Mouse (Mus musculus) CD8-positive naive resting alpha-beta T cell, adult 2 months (primary cell): Measurements from ENCODE around the gene Ubqln1.

Source experiments
- DNase-seq, 2 experiments: peaks; one replicate each; pipeline ENCODE4 v3.0.0; 2022; ENCODE audit warnings: low read depth in 2 of 2, low spot score in 2 of 2

Gene Ubqln1

DNA sequence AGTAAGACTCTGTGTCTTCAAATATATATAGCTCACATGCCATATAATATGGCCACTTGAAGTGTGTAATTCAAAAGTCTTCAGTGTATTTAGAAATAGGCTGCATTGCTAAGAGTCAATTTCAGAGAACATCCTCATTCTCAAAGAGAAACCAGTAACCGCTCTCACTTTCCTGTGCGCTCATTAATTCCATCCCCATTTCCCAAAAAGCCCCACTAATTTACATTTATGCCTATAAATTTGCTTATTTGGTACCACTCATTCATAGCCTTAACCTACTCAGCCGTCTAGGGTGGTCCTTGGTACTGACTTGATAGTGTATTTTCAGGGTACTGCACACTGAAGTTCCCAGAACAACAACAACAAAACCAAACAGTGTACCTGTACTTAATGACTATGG lies 13.5 kb downstream of the Ubqln1 start:
- no peak for DNase-seq

DNA sequence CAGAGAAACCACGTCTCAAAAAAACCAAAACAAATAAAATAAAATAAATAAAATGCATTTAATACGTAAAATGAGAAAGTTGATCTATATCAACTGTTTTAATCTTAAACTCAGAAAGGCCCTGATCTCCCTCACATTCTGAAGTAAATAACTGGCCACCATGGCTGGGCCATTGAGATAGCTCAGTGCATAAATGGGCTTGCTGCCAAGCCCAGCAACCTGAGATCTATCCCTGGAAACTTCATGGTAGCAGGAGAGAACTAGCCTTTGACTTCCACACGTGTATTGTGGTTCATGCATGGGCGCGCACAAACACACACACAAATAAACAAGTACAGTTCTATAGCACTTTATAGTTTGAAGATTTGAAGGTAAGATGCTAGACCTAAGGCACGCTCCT lies 14.1 kb downstream of the Ubqln1 start:
- DNase-seq, result no peak

DNA sequence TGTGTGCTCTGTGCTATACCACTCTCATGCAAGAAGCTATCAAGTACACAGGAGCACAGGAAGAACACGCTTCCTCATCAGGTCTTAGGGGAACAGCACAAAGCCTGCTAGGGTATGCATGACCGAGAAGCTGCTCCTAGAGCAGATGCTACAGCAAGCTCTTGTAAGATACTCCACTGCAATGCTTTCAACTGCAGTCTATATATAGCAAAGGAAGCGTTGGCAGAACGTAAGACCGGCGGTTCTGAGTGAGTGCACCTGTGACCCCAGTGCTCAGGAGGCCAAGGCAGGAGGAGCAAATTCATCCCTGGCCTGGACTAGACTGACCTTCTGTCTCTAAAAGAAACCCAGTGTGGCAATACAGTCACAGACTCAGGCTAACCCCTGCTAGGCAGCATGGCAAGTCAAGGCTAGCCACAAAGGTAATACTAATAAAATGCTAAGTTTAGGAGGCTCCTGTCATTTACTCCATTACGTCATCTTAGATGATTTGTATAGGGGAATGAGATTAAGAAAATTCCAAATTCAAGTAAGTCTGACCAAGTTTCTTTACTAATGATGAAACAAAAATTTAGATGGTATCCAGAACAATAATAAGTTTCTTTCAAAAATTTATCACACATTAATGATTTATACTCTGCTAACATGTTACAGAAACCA lies 17.3 kb downstream of the Ubqln1 start:
- DNase-seq, result no peak

DNA sequence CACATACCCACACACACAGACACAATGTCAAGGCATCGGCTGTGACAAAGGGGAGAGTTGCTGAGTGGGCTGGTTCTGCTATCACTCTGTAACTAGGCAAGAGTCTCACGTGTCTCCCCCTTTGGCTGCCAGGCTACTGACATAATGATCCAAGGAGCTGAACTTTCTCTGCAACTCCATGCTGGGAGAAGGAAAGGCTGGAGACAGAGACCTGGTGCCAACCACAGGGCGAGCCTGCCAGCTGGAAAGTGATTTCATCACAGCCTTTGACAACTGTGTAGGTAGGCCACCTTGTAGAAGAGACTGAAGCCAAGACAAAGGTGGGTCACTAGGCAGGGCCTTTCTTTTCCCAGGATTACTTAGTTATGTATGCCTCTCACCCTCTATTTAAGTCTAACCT lies 18.2 kb downstream of the Ubqln1 start:
- DNase-seq, result no peak

DNA sequence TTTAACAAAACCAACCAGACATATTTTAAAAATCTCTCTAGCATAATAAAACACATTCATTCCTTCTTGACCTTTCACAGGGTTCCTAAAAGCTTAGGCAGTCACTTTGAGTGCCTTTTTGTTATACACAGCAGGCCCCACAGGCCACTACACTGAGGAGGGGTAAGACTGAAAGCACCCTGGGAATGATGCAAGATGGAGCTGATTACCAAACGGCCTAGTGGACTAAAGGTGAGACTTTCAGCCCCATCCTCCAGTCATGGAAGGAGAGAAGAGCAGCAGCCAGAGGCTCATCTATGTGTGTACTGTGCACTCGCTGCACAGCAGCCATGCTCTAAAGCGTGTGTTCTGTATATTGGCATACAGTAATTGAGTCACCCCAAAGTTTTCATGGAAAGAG lies 20.5 kb downstream of the Ubqln1 start:
- DNase-seq, result no peak

DNA sequence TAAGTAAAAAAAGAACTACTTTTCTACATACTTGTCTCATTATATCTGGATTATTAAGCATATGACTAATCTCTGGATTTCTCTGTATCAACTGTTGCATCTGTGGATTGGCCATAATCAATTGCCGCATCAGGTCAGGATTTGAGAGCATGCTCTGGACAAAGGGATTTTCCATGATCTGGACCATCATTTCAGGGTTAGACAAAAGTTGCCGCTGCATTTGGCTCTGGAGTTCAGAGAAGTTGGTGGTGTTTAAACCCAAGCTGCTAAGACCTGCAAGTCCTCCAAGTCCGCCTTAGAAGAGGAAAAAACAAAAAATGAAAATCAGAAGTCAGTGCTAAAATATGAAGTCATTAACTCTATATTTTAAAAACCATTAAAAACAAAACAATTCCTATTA lies 22.2 kb downstream of the Ubqln1 start:
- no peak for DNase-seq

DNA sequence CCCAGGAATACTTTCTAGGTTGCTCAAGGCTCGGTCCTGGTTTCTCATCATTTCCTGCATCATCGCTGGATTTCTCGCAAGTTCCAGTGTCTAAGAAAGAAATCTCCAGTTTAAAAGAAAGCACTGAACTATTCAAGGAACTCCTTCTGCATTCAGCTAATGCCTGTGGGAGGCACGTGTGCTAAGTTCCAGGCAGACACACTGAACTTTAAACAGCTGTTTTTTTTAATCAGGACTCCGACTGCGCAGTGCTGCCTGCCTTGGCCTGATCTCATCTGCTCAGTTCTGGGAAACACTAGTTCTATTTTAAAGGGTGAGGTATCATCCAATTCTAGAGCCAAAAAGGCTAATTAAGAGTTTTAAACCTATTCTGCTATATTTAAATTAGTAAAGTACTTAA lies 23.3 kb downstream of the Ubqln1 start:
- no peak for DNase-seq

DNA sequence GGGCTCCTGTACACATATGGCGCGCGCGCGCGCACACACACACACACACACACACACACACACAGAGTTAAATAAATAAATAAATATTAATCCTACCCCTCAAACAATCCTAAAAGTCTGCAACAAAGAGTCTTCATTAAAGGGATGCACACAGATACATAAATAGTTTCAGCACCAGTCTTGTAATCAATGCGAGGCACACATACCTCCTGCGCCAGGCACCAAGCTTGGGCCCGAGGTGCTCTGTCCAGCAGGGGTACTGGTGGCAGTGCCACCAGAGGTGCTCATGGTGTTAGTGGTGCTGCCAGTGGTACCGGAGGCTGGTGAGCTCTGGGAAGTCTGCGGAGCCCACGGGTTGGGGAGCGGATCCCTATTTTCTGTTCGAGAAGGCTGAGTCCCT lies 23.9 kb downstream of the Ubqln1 start:
- no peak for DNase-seq

DNA sequence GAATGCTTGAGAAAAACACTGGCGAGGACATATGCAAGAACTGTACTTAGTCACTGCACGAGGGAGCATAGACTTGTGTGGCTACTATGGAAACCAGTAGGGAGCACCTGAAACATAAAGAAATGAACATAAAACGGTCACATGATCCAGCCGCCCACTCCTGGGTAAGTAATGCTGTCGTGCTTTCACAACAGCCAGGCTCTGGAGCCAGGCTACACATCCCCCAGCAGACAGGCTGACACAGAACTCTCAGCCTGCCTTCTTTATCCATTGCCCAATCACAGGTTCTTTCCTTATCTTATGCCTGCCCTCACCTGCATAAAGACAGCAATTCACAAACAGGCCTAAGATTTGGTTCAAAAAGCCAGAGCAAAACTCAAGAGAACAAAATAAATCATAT lies 26.0 kb downstream of the Ubqln1 start:
- DNase-seq, result no peak

DNA sequence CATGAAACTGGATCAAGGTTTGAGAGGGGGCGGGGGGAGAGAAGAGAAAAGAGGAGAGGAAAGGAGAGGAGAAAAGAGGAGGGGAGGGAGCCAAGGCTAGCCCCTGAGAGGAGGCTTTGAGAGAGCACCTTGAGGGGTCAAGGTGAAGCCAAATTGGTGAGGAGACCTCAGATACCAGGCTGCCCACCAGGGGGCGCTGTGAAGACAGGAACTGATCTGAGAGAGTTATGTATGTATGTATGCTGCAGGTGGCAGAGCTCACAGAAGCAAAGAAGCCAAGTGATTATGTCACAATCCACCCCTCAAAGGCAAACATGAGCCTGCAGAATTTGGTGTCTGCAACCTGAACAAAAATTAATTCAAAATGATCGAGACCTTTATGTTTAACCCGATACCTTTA lies 27.0 kb downstream of the Ubqln1 start:
- peak; percentile 85 to 89 for DNase-seq

DNA sequence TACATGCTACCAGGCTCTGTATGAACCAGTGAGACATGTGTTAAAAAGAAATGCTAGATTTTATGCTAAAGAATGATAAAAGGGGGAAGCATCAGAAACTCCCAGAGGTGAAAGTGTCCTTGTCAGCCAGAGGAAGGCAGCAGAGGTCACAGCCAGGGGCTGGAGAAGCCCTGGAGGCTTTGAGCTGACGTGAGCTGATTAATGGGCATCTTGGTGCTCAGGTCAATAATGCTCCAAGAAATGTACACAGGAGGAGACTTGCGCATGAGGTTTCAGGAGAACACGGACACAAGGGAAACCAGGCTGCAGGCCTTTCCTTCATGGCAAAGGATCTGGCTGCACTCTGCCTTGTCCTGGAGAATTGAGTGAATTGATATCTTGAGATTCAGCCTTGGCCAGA lies 27.7 kb downstream of the Ubqln1 start:
- DNase-seq, result no peak

DNA sequence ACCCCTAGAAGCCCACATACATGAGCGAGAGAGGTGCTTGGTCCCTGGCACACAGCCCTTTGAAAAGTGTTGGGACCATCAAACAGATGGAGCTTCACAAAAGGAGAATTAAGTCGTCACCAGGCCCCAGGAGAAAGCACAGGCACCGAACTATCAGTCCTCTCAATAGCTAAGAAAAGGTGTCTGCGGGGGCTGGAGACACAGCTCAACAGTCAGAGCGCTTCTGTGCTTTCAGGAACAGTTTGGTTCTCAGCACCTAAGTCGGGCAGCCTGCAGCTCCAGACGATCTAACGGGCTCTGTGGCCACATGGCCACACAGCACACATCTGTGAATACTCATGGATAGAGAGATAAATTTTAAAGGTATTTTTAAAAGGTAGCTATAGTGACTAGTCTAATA lies 29.2 kb downstream of the Ubqln1 start:
- no peak for DNase-seq

DNA sequence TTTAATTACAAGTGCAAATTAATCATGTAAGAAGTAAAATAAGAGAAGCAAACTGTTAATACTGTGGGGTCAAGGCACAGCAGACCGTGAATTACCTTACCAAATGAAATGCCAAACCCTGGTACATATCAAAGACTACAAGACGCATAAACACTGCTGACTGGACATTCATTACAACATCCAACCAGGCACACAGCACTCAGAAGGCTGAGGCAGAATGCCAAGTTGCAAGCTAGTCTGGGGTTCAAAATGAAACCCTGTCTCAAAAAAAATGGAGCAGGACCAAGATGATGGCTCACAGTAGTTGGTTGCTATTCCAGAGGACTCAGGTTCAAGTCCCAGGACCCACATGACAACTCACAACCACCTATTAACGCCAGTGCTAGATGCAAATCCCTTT lies 31.3 kb downstream of the Ubqln1 start:
- DNase-seq, result no peak

DNA sequence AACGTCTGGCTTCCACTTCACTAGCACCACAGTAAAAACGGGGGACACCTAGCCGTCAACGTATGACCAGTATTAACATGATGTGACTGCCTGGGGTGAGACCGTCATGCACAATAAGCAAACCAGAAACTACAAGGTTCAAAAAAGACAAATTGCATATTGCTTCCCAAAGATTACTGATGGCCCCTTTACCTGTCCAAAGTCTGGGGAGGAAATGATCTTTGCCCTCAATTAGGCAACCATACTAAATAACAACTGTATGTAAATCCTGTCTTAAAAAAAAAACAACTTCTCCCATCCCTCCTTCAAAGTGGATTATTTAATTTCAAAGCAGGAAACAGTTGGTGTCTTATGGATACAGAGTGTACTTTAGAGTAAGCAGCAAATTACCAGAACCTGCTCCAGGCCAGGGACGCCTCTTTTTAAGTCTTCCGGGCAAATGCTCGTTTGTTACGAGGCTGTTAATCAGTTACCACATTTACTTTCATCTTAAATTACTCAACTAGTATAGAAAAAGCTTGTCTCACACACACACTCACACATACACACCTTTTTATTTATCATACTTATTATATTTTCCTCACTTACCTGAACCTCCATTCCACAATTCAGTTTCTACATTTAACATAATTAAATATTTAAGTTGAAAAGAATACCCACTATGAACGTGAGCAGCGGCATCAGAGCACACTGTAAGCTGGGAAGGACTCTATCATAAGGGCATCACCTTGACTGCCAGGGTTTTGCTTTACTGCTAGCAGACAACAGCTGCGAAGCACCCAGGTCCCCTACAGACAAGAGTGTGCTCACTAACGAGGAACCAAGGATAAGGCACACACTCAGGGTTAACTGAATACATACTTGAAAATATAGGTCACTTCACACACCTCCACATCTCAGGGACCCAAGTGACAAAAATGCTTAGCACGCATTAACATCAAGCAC lies 33.6 kb downstream of the Ubqln1 start:
- DNase-seq, result no peak

DNA sequence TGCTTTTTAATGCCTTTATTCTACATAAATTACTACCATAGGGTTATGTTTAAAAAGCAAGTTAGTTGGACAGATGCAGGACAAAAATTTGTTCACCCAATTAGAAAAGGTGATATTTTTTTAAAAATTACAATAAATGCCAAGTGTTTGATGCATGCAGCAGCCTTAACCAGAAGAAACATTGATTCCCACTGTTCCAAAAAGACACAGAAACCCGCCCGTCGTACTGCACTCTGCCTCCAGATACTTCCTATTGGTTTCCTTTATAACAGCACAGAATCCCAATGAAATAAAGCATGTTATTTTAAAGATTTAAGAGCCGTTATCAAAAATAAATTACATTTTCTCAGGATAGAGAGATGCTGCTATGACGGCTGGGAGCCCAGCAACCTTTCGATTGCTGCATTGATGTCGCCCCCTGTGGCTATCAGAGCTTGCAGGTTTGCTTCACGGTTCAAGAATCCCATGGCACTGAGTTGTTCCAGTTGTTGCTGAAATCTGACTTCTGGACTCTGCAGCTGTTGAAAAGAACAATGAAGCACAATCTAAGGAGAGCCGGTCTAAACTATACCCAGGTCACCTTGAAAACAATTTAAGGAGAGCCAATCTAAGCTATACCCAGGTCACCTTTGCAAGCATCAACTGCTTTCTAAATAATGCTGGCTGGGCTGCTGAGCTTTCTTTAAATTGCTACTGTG lies 37.8 kb downstream of the Ubqln1 start:
- peak; percentile 100 for DNase-seq

DNA sequence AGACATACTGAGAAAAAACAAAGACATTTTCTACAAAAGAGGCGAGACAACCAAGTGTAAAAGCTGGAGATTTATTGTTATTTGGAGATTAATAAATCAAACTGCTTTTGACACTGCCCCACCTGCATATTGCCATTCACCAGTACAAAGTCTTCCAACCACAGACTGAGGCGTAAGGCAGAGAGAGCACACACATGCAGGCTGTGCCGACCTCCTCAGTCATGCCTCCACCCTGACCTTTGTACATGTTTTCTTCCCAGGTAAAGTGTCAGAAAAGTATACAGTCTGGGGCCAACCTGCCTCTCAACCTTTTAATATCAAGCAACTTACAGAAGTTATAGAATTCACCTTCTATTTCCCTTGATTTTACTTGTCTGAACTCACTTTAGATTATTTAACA lies 39.3 kb downstream of the Ubqln1 start:
- DNase-seq, result no peak

DNA sequence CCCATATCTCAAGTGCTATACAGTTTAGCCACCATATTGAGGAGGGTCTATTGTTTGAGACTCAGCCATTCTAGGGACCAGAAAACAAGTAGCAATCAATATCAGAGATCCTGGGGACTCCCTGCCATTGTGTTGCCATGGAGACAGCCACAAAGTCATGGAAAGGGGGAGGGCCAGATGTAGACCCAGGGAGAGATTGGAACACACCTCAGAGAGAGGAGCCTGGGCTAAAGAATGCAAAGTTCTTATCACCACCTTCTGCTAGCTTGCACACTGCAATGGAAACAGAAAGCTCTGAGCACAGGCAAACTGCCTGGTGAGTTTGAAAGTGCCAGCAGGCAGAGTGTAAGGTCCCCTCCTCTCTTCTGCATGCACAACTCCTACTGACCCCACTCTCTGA lies 47.3 kb downstream of the Ubqln1 start:
- DNase-seq, result no peak

DNA sequence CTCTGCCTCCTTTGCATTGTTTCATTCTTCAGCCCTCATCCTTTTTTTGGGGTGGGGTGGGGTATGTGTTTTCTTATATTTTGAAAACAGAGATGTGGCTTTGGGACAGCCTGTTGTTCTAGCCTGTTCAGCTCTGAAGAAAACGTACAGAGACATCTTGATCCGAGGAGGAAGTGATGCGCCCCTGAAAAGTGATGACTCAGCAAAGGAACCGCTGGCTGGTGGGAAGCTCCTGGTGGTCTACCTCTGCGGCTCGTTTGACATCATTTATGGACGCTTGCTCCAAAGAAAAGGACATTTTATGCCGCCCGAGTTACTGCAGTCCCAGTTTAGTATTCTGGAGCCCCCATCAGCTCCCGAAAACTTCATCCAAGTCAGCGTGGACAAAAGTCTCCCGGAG lies 52.1 kb downstream of the Ubqln1 start:
- no peak for DNase-seq

DNA sequence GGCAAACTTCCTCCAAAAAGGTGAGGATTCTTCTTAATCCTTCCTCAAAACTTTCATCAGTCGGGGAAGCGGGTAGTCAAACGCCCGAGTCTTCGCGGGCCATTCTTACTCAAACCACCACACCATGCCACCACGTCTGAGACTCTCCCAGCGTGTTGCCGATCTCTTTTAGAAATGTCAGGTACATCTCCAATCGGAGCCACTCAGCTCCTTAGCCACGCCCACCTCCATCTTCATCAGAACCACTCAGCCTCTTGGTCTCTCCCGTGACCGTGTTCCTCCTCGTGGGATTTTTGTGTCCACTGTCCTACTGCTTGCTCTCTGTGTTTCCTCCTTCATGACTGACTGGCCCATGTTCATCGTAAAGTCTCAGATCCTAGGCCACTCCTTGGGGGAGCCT lies 54.7 kb downstream of the Ubqln1 start:
- no peak for DNase-seq

DNA sequence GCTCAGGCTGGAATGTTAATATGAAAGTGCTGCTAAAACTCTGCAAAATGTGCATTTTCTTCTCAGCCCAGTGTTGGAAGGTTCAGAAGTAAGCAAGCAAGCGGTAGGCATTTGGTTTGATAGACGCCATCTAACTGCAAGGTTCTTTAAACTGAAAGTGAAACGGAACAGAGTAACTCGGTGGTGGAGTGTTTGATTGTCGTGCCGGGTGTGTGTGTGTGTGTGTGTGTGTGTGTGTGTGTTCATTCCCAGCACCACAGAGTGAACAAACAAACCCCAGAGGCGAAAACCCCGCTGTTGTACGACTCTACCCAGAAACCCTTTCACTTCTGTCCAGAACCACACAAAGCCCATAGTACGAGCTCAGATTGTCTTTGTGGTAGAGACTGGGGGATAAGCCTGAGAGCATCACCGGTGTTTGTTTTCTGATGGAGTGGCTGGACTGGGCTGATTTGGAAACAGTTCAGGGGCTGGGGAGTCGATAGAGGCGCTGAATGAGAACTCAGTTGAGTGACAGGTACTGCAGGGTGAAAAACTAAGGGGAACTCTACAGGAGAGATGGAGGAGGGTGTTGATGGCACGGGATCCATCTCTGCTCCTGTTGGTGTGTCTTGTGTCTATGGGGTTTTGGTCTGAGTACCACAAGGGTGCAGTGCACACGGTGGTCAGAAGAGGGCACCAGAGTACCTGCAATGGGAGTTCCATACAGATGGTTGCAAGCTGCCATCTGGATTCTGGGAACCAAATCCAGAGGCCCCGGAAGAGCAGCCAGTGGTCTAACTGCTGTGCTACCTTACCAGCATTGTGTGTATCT lies 57.1 kb downstream of the Ubqln1 start:
- DNase-seq, result peak; percentile 80 to 90

DNA sequence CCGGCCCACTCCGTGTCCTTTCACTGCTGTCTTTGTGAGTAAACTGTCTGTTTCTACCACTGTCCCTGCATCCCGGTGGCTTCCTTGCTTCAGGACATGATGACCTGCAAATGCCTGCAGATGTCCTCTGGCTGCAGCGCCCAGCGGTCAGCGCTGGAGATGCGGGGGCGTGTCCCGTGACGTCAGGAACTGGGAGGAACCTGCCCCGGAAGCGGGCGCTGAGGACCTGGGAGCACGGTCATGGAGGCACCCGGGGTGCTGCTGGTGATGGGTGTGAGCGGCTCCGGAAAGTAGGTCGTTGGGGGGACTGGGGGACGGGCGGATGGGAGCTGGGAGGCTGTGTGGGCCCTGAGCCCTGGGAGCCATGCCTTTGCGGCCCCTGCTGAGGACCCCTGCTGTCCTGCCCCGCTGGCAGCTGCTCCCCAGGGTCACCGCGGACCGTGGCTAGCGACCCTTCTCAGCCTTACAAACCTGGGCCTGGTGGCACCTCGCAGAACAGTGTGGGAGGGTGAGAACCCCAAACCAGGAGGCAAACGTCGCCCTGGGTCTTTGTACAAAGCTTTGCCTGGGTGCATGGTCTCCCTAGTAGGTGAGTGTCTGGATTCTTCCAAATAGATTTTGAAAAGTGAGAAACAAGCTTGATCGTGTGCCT lies 57.9 kb downstream of the Ubqln1 start, which contains the start of gene Idnk:
Idnk (plus strand) TSS at position 203 of the 652 bp plus-strand sequence.
- peak; percentile 51 for DNase-seq
